Mouse (Mus musculus) kidney, adult 2 months (tissue): ENCODE measurements around the gene Tmem251. TPM values are rescaled to one million over a fixed set of nuclear protein-coding genes. Genes with fewer than 3 reads are reported as not detected.

Source experiments
- DNase-seq: peaks from one replicate; pipeline ENCODE4 v3.0.0; 2021
- H3K27ac ChIP-seq: fragments of 200-500 bp; 2 replicates; pipeline ENCODE4 v1.5.1; 2012; ENCODE audit warnings: low read depth, low read length, control low read depth, inconsistent platforms; ENCODE audit not compliant: insufficient read depth
- H3K27me3 ChIP-seq: fragments of 200-500 bp; replicated peaks from 2 replicates; pipeline ENCODE4 v1.6.1; 2012; ENCODE audit warnings: mild to moderate bottlenecking, moderate library complexity, low read length, inconsistent platforms; ENCODE audit not compliant: control insufficient read depth, insufficient read depth
- H3K36me3 ChIP-seq: fragments of 200-500 bp; 2 replicates; pipeline ENCODE4 v1.6.1; 2012; ENCODE audit warnings: mild to moderate bottlenecking, moderate library complexity, low read length, inconsistent platforms; ENCODE audit not compliant: control insufficient read depth, insufficient read depth
- H3K4me1 ChIP-seq: fragments of 200-500 bp; 2 replicates; pipeline ENCODE4 v1.6.1; 2011; ENCODE audit warnings: low read length; ENCODE audit not compliant: control insufficient read depth, insufficient read depth
- H3K4me3 ChIP-seq: fragments of 200-500 bp; 2 replicates; pipeline ENCODE4 v1.5.1; 2011; ENCODE audit warnings: mild to moderate bottlenecking, low read depth, low read length, control low read depth; ENCODE audit not compliant: insufficient read depth
- CTCF ChIP-seq: fragments of 200-500 bp; conservative IDR thresholded peaks from 2 replicates; pipeline ENCODE4 v1.5.1; 2011; ENCODE audit warnings: low read depth, mild to moderate bottlenecking, control low read depth, low read length, moderate library complexity, mixed read lengths; ENCODE audit not compliant: insufficient read depth, insufficient read length
- POLR2A ChIP-seq: fragments of 200-500 bp; IDR thresholded peaks from one replicate; pipeline ENCODE4 v1.6.1; 2011; ENCODE audit warnings: low read depth, low read length, control low read depth
- WGBS: fragments of 180-500 bp; shearing (Covaris S2); methylation state at CpG from one replicate; pipeline ENCODE4 v1.1.7; 2018; 5-methylcytosine and 5-hydroxymethylcytosine counted together
- polyA plus RNA-seq: library from polyadenylated mRNA; depleted of rRNA; stranded (reverse); fragments of >200 nt; gene quantifications from 2 replicates; pipeline ENCODE4 v1.2.3, GENCODE M21; 2012

The Tmem251 gene
- polyA plus RNA-seq, 1 experiment, result 2.9 TPM

GRCm38 (mm10) chr12:102758403-102758756, 14.8 kb downstream of the Tmem251 start, which contains the start of gene Gm20604:
TSS of gene Gm20604 (minus strand) at chr12:102758672.
- Histone ChIP-seq H3K4me1 (peaks cover 5% of the 10 kb centered on the region), H3K4me3 (peak within 1 kb of the TSS; percentile 96), H3K36me3 (no peaks in the 10 kb centered on the region; the same call in 1 of the 2 replicates), H3K27me3 (no peaks in the 10 kb centered on the region), H3K27ac (peak within 1 kb of the TSS; percentile 64)
- TF ChIP-seq POLR2A, result no peak
- no peak for TF ChIP-seq CTCF
- DNase-seq, result no peak
- WGBS, result 0% methylated on average over 10 of the region's 10 CpGs

- 4% methylated on average over 5 of the region's 5 CpGs for whole genome bisulfite sequencing
These were observed 15.4 kb downstream of the Tmem251 start for GRCm38 (mm10) chr12:102758936-102759335.

GRCm38 (mm10) chr12:102761668-102762067, 18.1 kb downstream of the Tmem251 start:
- H3K27ac ChIP-seq, result no peak overlapping the region
- no peak overlapping the region for H3K4me3 ChIP-seq
- DNase-seq, result no peak
- H3K27me3 ChIP-seq, result no peaks in the 10 kb centered on the region
- WGBS, result 75% methylated on average over 3 of the region's 3 CpGs
- no peaks in the 10 kb centered on the region; the same call in 1 of the 2 replicates for H3K36me3 ChIP-seq
- H3K4me1 ChIP-seq, result peaks cover 5% of the 10 kb centered on the region
- no peak for TF ChIP-seq POLR2A
- no peak for TF ChIP-seq CTCF

More at GRCm38 (mm10) chr12:102758936-102759335, 15.4 kb downstream of the Tmem251 start:
- H3K27me3 ChIP-seq, result no peaks in the 10 kb centered on the region
- no peak overlapping the region for H3K27ac ChIP-seq
- peak overlapping the region; percentile 96 for H3K4me3 ChIP-seq
- peaks cover 5% of the 10 kb centered on the region for H3K4me1 ChIP-seq
- H3K36me3 ChIP-seq, result no peaks in the 10 kb centered on the region; the same call in 1 of the 2 replicates
- no peak for TF ChIP-seq POLR2A
- no peak for TF ChIP-seq CTCF
- peak; percentile 12 for DNase-seq

- DNase-seq, result no peak
- H3K27ac ChIP-seq, result no peak overlapping the region
- H3K36me3 ChIP-seq, result peaks cover 4% of the 10 kb centered on the region
- no peaks in the 10 kb centered on the region for H3K27me3 ChIP-seq
- no peak overlapping the region for H3K4me3 ChIP-seq
- peaks cover 3% of the 10 kb centered on the region for H3K4me1 ChIP-seq
- TF ChIP-seq CTCF, result no peak
- TF ChIP-seq POLR2A, result no peak
These were observed 20.1 kb downstream of the Tmem251 start for GRCm38 (mm10) chr12:102763696-102764095.

- 90% methylated on average over 4 of the region's 4 CpGs for WGBS
- peaks cover 12% of the 10 kb centered on the region for H3K36me3 ChIP-seq
These were observed 25.4 kb downstream of the Tmem251 start for GRCm38 (mm10) chr12:102769000-102769399.

GRCm38 (mm10) chr12:102771601-102772000, 28.0 kb downstream of the Tmem251 start:
- Histone ChIP-seq H3K36me3 (peaks cover 12% of the 10 kb centered on the region), H3K27me3 (no peaks in the 10 kb centered on the region), H3K4me1 (no peaks in the 10 kb centered on the region), H3K27ac (no peak overlapping the region), H3K4me3 (no peak overlapping the region)
- WGBS, result 96% methylated on average over 8 of the region's 8 CpGs
- TF ChIP-seq POLR2A (no peak), CTCF (no peak)
- DNase-seq, result no peak

More at GRCm38 (mm10) chr12:102769000-102769399, 25.4 kb downstream of the Tmem251 start:
- Histone ChIP-seq H3K27me3 (no peaks in the 10 kb centered on the region), H3K27ac (no peak overlapping the region), H3K4me1 (no peaks in the 10 kb centered on the region), H3K4me3 (no peak overlapping the region)
- TF ChIP-seq CTCF (peak; percentile 54), POLR2A (no peak)
- DNase-seq, result peak; percentile 29

- WGBS, result 92% methylated on average over 5 of the region's 5 CpGs
- Histone ChIP-seq H3K27me3 (no peaks in the 10 kb centered on the region), H3K27ac (no peak overlapping the region), H3K36me3 (peaks cover 12% of the 10 kb centered on the region), H3K4me1 (no peaks in the 10 kb centered on the region), H3K4me3 (no peak overlapping the region)
- no peak for DNase-seq
- TF ChIP-seq POLR2A, result no peak
These were observed 29.1 kb downstream of the Tmem251 start for GRCm38 (mm10) chr12:102772676-102773075.

- H3K27ac ChIP-seq, result no peak overlapping the region
- H3K36me3 ChIP-seq, result peaks cover 4% of the 10 kb centered on the region
- H3K4me3 ChIP-seq, result no peak overlapping the region
- no peak for TF ChIP-seq CTCF
- TF ChIP-seq POLR2A, result no peak
- H3K27me3 ChIP-seq, result no peaks in the 10 kb centered on the region
- 89% methylated on average over 14 of the region's 14 CpGs for WGBS
- no peaks in the 10 kb centered on the region for H3K4me1 ChIP-seq
- no peak for DNase-seq
These were observed 32.5 kb downstream of the Tmem251 start for GRCm38 (mm10) chr12:102776035-102776434.
